Mouse (Mus musculus): ENCODE results near the gene Tjp1.

DNA sequence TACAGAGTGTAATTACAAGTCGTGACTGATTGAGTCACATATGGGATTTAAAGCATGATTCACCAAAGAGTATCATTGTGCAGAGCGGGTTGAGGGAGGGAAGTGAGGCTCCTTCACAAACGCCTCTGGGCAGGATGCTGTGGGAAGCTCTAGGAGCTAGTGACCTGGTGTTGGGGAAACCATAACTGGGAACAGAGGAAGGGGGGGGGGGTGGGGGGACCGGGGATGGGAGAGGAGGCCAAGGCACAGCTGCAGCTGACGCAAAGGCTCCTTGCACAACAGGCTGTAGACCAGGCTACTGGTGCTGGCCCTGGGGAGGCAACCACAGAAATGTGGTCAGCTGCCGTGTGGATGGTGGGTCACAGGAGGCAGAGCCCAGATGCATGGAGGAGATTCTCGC, 116.9 kb downstream of the Tjp1 start:
- no peak for TF ChIP-seq POLR2A (IDR thresholded peaks at IDR 0.05; ENCODE audit: low read depth, low read length)
- TF ChIP-seq CTCF (IDR thresholded peaks at IDR 0.05; ENCODE audit: borderline replicate concordance, insufficient read depth, low read length), result no peak

Data from embryonic fibroblast, embryonic 13.5 days (primary cell).